Mouse (Mus musculus): ENCODE data around the gene Cbfa2t2. TPM values are rescaled to one million over a fixed set of nuclear protein-coding genes. Genes with fewer than 3 reads are reported as not detected.

Gene Cbfa2t2
- polyA plus RNA-seq (2012; rRNA removed; ENCODE audit: low replicate concordance), result 3.5 and 3.9 TPM in 2 replicates

GRCm38 (mm10) chr2:154436458-154437190 lies at the start of gene Cbfa2t2:
TSS of gene Cbfa2t2 (plus strand) at chr2:154436481.

GRCm38 (mm10) chr2:154407643-154408445 lies 28.4 kb upstream of the Cbfa2t2 start, which contains the start of gene Snta1:
TSS of gene Snta1 (minus strand) at chr2:154408099.

GRCm38 (mm10) chr2:154546711-154547110 lies 110.4 kb downstream of the Cbfa2t2 start, which contains the start of gene 1700003F12Rik:
TSS of gene 1700003F12Rik (plus strand) at chr2:154547085.

GRCm38 (mm10) chr2:154551476-154551875 lies 115.2 kb downstream of the Cbfa2t2 start, which contains the start of gene Actl10:
TSS of gene Actl10 (plus strand) at chr2:154551776.

GRCm38 (mm10) chr2:154558264-154559039 lies 122.2 kb downstream of the Cbfa2t2 start, which contains the start of gene Necab3:
TSS of gene Necab3 (minus strand) at chr2:154558890.

GRCm38 (mm10) chr2:154569836-154570286 lies 133.6 kb downstream of the Cbfa2t2 start, which contains the start of gene E2f1:
TSS of gene E2f1 (minus strand) at chr2:154569892.

Other genes starting within 250 kb of the Cbfa2t2 start
- gene Bpifb1, start 245.7 kb upstream of the Cbfa2t2 start, polyA plus RNA-seq (2012; rRNA removed; ENCODE audit: low replicate concordance), result 0.13 and 0.28 TPM in 2 replicates
- gene Bpifb5, start 212.7 kb upstream of the Cbfa2t2 start, polyA plus RNA-seq (2012; rRNA removed; ENCODE audit: low replicate concordance), result 0.09 TPM in 1 of 2 replicates, not detected in the other
- not detected in 2 replicates for gene Bpifb9a, start 178.6 kb upstream of the Cbfa2t2 start, polyA plus RNA-seq (2012; rRNA removed; ENCODE audit: low replicate concordance)
- not detected in 2 replicates for gene Bpifb9b, start 129.3 kb upstream of the Cbfa2t2 start, polyA plus RNA-seq (2012; rRNA removed; ENCODE audit: low replicate concordance)
- gene Cdk5rap1, start 63.5 kb upstream of the Cbfa2t2 start, polyA plus RNA-seq (2012; rRNA removed; ENCODE audit: low replicate concordance), result 3.9 and 4.2 TPM in 2 replicates
- 16.9 and 38.8 TPM in 2 replicates for gene Snta1, start 28.4 kb upstream of the Cbfa2t2 start, polyA plus RNA-seq (2012; rRNA removed; ENCODE audit: low replicate concordance)
- 0.21 and 1.0 TPM in 2 replicates for gene 1700003F12Rik, start 110.6 kb downstream of the Cbfa2t2 start, polyA plus RNA-seq (2012; rRNA removed; ENCODE audit: low replicate concordance)
- gene Actl10, start 115.3 kb downstream of the Cbfa2t2 start, polyA plus RNA-seq (2012; rRNA removed; ENCODE audit: low replicate concordance), result 0.07 and 0.27 TPM in 2 replicates
- 0.31 and 0.44 TPM in 2 replicates for gene Necab3, start 122.4 kb downstream of the Cbfa2t2 start, polyA plus RNA-seq (2012; rRNA removed; ENCODE audit: low replicate concordance)
- 6.4 and 8.0 TPM in 2 replicates for gene E2f1, start 133.4 kb downstream of the Cbfa2t2 start, polyA plus RNA-seq (2012; rRNA removed; ENCODE audit: low replicate concordance)
- 32.7 and 43.8 TPM in 2 replicates for gene Pxmp4, start 167.2 kb downstream of the Cbfa2t2 start, polyA plus RNA-seq (2012; rRNA removed; ENCODE audit: low replicate concordance)
- 3.0 and 3.9 TPM in 2 replicates for gene Zfp341, start 176.8 kb downstream of the Cbfa2t2 start, polyA plus RNA-seq (2012; rRNA removed; ENCODE audit: low replicate concordance)
- 0.33 and 0.58 TPM in 2 replicates for gene 4930519P11Rik, start 177.0 kb downstream of the Cbfa2t2 start, polyA plus RNA-seq (2012; rRNA removed; ENCODE audit: low replicate concordance)
- 89.8 and 102 TPM in 2 replicates for gene Chmp4b, start 215.2 kb downstream of the Cbfa2t2 start, polyA plus RNA-seq (2012; rRNA removed; ENCODE audit: low replicate concordance)

Measured in duodenum, adult 2 months (tissue).